22 mouse cellular contexts compared by ENCODE assay signal in genomic region chr3:41332481-41332880, GRCm38 (mm10).
DNase-seq lines count a peak whose midpoint lies in the region; ATAC-seq and TF ChIP-seq lines count a peak whose summit lies in the region.
"Had no signal": no experiment of that assay in that cellular context is flagged by ENCODE, and none has a peak within 500 bp of the region (broad histone marks: within the 10 kb centered on the region; RNA-seq: fewer than 3 reads in every experiment).

No protein-coding gene starts in this region.

- no peak; the same call in 1 of the 2 replicates for ATAC-seq in heart, embryonic 15.5 days (replicated peaks; ENCODE audit: insufficient number of reproducible peaks, insufficient read depth, low FRiP score, low read depth)
- peak; percentile 85 for ATAC-seq in lung, postnatal 0 days
- ATAC-seq in limb, embryonic 14.5 days (ENCODE audit: low FRiP score, low read depth), result no peak
- ATAC-seq: inflammation-experienced regulatory T-cells, adult 6 months had no signal

- no peaks in the 10 kb centered on the region for H3K36me3 ChIP-seq in heart, embryonic 15.5 days
- H3K36me3 ChIP-seq in lung, postnatal 0 days (ENCODE audit: insufficient read depth, low read length), result no peaks in the 10 kb centered on the region
- H3K36me3 ChIP-seq in limb, embryonic 14.5 days (ENCODE audit: control insufficient read depth, insufficient read depth, low read length), result no peaks in the 10 kb centered on the region
- H3K36me3 ChIP-seq: embryonic facial prominence, embryonic 12.5 days; forebrain, embryonic 10.5 days; hindbrain, embryonic 13.5 days; midbrain, embryonic 12.5 days; neural tube, embryonic 15.5 days had no signal

- 37% methylated on average over 7 of the region's 7 CpGs for WGBS in heart, embryonic 15.5 days
- WGBS in lung, postnatal 0 days, result 43% methylated on average over 7 of the region's 7 CpGs
- WGBS in limb, embryonic 14.5 days, result 41% methylated on average over 7 of the region's 7 CpGs

- H3K4me3 ChIP-seq in heart, embryonic 15.5 days, result no peak overlapping the region
- no peak overlapping the region for H3K4me3 ChIP-seq in lung, postnatal 0 days (ENCODE audit: low read depth, low read length)
- H3K4me3 ChIP-seq in limb, embryonic 14.5 days (replicated peaks; ENCODE audit: low read length), result no peak overlapping the region
- H3K4me3 ChIP-seq: embryonic facial prominence, embryonic 12.5 days; forebrain, embryonic 10.5 days; hindbrain, embryonic 13.5 days; midbrain, embryonic 12.5 days; neural tube, embryonic 15.5 days had no signal

- no peak for TF ChIP-seq EP300 in lung, postnatal 0 days (IDR thresholded peaks at IDR 0.05)

- no peaks in the 10 kb centered on the region for H3K27me3 ChIP-seq in heart, embryonic 15.5 days
- no peaks in the 10 kb centered on the region for H3K27me3 ChIP-seq in lung, postnatal 0 days (replicated peaks; ENCODE audit: insufficient read depth, low read length)
- H3K27me3 ChIP-seq in limb, embryonic 14.5 days (ENCODE audit: control insufficient read depth, insufficient read depth, low read length), result no peaks in the 10 kb centered on the region
- H3K27me3 ChIP-seq: embryonic facial prominence, embryonic 12.5 days; hindbrain, embryonic 13.5 days; midbrain, embryonic 12.5 days; neural tube, embryonic 15.5 days had no signal

- H3K4me2 ChIP-seq in heart, embryonic 15.5 days, result no peak overlapping the region
- H3K4me2 ChIP-seq in lung, postnatal 0 days (replicated peaks; ENCODE audit: low read depth, low read length), result no peak overlapping the region
- no peak overlapping the region for H3K4me2 ChIP-seq in limb, embryonic 14.5 days (replicated peaks; ENCODE audit: low read depth, low read length, severe bottlenecking)
- H3K4me2 ChIP-seq: embryonic facial prominence, embryonic 12.5 days; hindbrain, embryonic 13.5 days; midbrain, embryonic 12.5 days; neural tube, embryonic 15.5 days had no signal

- no peak for DNase-seq in heart, adult 18-20 months
- DNase-seq in lung, postnatal 0 days (ENCODE audit: low spot score), result peak; percentile 49
- DNase-seq in lung, postnatal 36 days, result no peak
- DNase-seq in T-cell, adult 2 months (ENCODE audit: low spot score), result peak; percentile 37
- peak; percentile 18 for DNase-seq in limb, embryonic 14.5 days (ENCODE audit: low spot score)
- DNase-seq in embryo, embryonic 9.5 days (ENCODE audit: extremely low spot score), result no peak
- no peak for DNase-seq in cerebellum, postnatal 14 days
- DNase-seq: cerebellum, adult 8-10 months; kidney, adult 2 months; kidney, postnatal 25 days; left cerebral cortex, postnatal 4 days; right cerebral cortex, postnatal 14 days; spleen, adult 18-20 months; thymus, postnatal 4 days had no signal

- H3K27ac ChIP-seq in heart, embryonic 15.5 days, result peak overlapping the region; percentile 31; the same call in 1 of the 2 replicates
- no peak overlapping the region for H3K27ac ChIP-seq in lung, postnatal 0 days (ENCODE audit: low read length)
- no peak overlapping the region for H3K27ac ChIP-seq in limb, embryonic 14.5 days (replicated peaks; ENCODE audit: low read depth, low read length)
- H3K27ac ChIP-seq: embryonic facial prominence, embryonic 12.5 days; forebrain, embryonic 10.5 days; hindbrain, embryonic 13.5 days; liver, embryonic 14.5 days; midbrain, embryonic 12.5 days; neural tube, embryonic 15.5 days had no signal

- peaks cover 9% of the 10 kb centered on the region for H3K4me1 ChIP-seq in heart, embryonic 15.5 days (replicated peaks)
- H3K4me1 ChIP-seq in lung, postnatal 0 days (ENCODE audit: insufficient read depth, low read depth, low read length), result no peaks in the 10 kb centered on the region
- 0 out of 2 replicates have a peak, but pooled peaks cover 9% of the 10 kb centered on the region for H3K4me1 ChIP-seq in limb, embryonic 14.5 days (ENCODE audit: control insufficient read depth, insufficient read depth, low read length)
- H3K4me1 ChIP-seq: embryonic facial prominence, embryonic 12.5 days; forebrain, embryonic 10.5 days; hindbrain, embryonic 13.5 days; midbrain, embryonic 12.5 days; neural tube, embryonic 15.5 days had no signal

- H3K9me3 ChIP-seq in heart, embryonic 15.5 days (replicated peaks), result no peaks in the 10 kb centered on the region
- no peaks in the 10 kb centered on the region for H3K9me3 ChIP-seq in lung, postnatal 0 days (ENCODE audit: low read length)
- 0 out of 2 replicates have a peak, but pooled peaks cover 9% of the 10 kb centered on the region for H3K9me3 ChIP-seq in limb, embryonic 14.5 days (ENCODE audit: control insufficient read depth, low read length)
- H3K9me3 ChIP-seq: embryonic facial prominence, embryonic 12.5 days; hindbrain, embryonic 13.5 days; neural tube, embryonic 15.5 days had no signal

- no peak for TF ChIP-seq CTCF in lung, postnatal 0 days (IDR thresholded peaks at IDR 0.05)

- no peak for TF ChIP-seq POLR2A in limb, embryonic 14.5 days (IDR thresholded peaks at IDR 0.05; ENCODE audit: borderline replicate concordance, extremely low read depth, insufficient read depth, insufficient read length)

- no peak overlapping the region for H3K9ac ChIP-seq in heart, embryonic 15.5 days
- no peak overlapping the region for H3K9ac ChIP-seq in lung, postnatal 0 days (replicated peaks; ENCODE audit: low read depth)
- no peak overlapping the region for H3K9ac ChIP-seq in limb, embryonic 14.5 days (ENCODE audit: low read depth, low read length, severe bottlenecking)
- H3K9ac ChIP-seq: embryonic facial prominence, embryonic 12.5 days; hindbrain, embryonic 13.5 days; liver, embryonic 14.5 days; midbrain, embryonic 12.5 days; neural tube, embryonic 15.5 days had no signal

Comparison
In these comparisons a context has a peak if more than half of its experiments do, and no peak if none do; other contexts are left out.
1. DNase-seq: peak in lung, postnatal 0 days (single experiment), T-cell, adult 2 months (single experiment) and limb, embryonic 14.5 days (single experiment); none in heart, adult 18-20 months (0 of 2), lung, postnatal 36 days (single experiment), embryo, embryonic 9.5 days (single experiment) and cerebellum, postnatal 14 days (0 of 2).